Mouse (Mus musculus): ENCODE results near the gene Cfap46. TPM values are rescaled to one million over a fixed set of nuclear protein-coding genes. Genes with fewer than 3 reads are reported as not detected.

Gene Cfap46
- polyA plus RNA-seq, 1 experiment from 2014 or later = 0.61 TPM

DNA sequence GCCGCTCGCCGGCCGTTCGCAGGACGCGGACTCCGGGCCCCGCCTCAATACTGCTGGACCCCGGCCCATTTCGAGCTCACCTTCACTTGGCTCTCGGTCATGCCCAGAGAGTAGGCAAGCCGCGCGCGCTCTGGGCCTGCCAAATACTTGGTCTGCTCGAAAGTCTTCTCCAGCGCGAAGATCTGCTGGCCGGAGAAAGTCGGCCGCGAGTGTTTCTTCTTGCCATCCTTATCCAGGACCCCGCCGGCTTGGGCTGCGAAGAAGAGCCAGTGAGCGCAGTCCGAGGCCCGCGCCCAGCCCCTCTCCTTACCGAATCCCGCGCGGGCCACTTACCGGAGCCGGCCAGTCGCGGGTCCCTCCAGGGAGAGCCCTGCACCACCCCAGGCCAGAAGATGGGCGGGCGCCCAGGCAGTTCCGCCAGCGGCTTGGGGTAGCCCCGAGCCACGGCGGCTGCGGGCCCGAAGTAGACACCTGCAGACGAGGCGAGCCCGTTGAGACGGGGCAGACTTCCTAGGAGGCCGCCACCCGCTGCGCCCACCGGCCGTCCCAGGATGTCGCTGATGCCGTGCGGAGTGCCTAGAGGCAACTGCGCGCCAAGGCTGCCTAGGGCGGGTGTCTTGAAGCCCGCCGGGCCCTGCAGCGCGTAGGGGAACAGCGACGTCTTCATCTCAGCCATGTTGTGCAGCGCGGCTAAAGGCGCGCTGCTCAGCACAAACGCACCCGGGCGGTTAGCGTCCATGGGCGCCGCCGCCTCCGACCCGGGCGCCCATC, 101.6 kb downstream of the Cfap46 start:
- Histone ChIP-seq H3K4me2 (replicated peaks; ENCODE audit: low read depth, low read length) (peak overlapping the region; percentile 48), H3K27me3 (ENCODE audit: control insufficient read depth, insufficient read depth, low read length) (peaks cover 44% of the 10 kb centered on the region), H3K36me3 (ENCODE audit: control insufficient read depth, insufficient read depth, low read length) (peaks cover 13% of the 10 kb centered on the region; the same call in 1 of the 2 replicates), H3K4me3 (ENCODE audit: low read depth, low read length) (peak overlapping the region; percentile 32), H3K27ac (ENCODE audit: low read length) (no peak overlapping the region), H3K9me3 (ENCODE audit: control insufficient read depth, low read depth, low read length) (no peaks in the 10 kb centered on the region), H3K9ac (replicated peaks; ENCODE audit: low read depth, low read length) (no peak overlapping the region; the same call in 1 of the 2 replicates), H3K4me1 (ENCODE audit: control insufficient read depth, insufficient read depth, low read length) (no peaks in the 10 kb centered on the region; the same call in 1 of the 2 replicates)
- under 1% methylated on average over 81 of the region's 82 CpGs for whole genome bisulfite sequencing
- 0 out of 2 replicates have a peak, but pooled peaks have one; percentile 17 for ATAC-seq (ENCODE audit: insufficient number of reproducible peaks, insufficient read depth, low FRiP score, low read depth)

DNA sequence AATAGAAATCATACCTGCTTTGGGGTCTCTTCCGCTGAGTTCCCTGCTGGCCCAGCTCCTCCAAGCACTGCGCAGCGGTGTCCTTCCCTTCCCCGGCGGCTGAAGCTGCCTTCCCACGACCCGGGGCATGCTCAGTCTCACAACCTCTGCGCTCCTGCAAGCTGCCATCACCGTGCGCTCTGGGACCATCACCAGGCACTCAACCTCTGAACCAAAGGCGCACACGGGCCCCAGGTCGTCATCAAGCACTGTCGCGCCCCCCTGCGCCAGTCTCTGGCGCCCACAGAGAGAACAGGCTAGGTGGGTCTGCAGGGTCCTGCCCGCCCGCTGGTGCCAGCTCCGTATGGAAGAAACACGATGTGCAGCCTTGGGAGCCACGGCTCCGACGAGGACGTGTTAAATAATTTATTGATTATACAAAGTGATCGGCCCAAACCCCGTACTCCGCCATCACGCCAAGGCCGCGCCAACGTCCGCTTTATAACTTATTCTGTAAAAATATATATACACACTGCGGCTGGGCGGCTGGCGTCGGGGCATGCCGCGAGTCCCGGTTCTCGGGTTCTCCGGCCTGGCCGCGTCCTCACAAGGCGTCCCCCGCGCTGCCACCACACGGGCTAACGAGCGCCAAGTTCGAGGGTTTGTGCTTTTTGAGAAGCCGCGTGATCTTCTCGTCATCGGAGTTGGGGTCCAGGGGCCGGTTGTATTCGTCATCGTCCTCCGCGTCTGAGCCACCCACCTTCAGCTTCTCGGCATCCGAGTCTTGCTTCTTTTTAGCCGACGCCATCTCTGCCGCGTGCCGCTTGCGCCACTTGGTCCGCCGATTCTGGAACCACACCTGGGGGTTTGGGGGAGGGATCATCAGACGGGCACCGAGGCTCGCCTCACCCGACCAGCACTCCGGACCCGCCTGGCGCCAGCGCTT, 102.5 kb downstream of the Cfap46 start:
- Histone ChIP-seq H3K4me2 (replicated peaks; ENCODE audit: low read depth, low read length) (peak overlapping the region; percentile 48), H3K27me3 (ENCODE audit: control insufficient read depth, insufficient read depth, low read length) (peaks cover 37% of the 10 kb centered on the region)
- 3% methylated on average over 78 of the region's 78 CpGs for WGBS

DNA sequence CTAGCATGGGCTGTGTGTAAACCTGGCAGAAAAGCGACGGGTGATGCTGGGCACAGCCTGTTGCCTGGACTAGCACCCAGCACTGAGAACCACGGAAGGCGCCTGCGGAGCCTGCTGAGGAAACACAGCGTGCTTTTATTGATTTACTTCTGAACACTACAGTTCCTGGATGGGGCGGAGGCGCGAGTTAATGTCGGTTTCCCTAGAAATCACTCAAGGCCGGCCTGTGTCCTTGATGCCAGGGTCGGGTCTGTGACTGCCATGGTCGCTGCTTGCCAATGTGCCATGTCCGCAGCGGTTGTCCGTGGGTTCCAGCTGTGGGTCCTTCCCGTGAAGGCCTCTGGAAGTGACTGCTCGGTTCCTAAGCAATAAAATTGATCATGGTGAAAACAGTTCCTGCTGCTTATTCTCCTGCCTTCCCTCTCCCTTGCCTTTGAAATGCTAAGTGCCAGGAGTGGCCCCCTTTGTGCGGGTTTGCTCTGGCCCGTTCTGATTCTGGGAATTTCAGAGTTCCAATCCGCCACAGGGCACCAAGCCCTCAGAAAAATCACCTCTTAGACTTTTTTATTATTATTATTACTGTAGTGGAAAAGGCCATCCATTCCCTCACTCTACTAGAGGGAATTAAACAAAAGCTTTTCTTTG, 104.2 kb downstream of the Cfap46 start:
- H3K27ac ChIP-seq (ENCODE audit: low read length) = no peak overlapping the region
- no peak for ATAC-seq (ENCODE audit: insufficient number of reproducible peaks, insufficient read depth, low FRiP score, low read depth)
- H3K4me3 ChIP-seq (ENCODE audit: low read depth, low read length) = no peak overlapping the region
- H3K9ac ChIP-seq (replicated peaks; ENCODE audit: low read depth, low read length) = no peak overlapping the region
- 76% methylated on average over 21 of the region's 21 CpGs for WGBS
- H3K27me3 ChIP-seq (ENCODE audit: control insufficient read depth, insufficient read depth, low read length) = peaks cover 29% of the 10 kb centered on the region
- no peaks in the 10 kb centered on the region for H3K9me3 ChIP-seq (ENCODE audit: control insufficient read depth, low read depth, low read length)
- H3K4me2 ChIP-seq (replicated peaks; ENCODE audit: low read depth, low read length) = no peak overlapping the region
- peaks cover 17% of the 10 kb centered on the region; the same call in 1 of the 2 replicates for H3K36me3 ChIP-seq (ENCODE audit: control insufficient read depth, insufficient read depth, low read length)
- H3K4me1 ChIP-seq (ENCODE audit: control insufficient read depth, insufficient read depth, low read length) = no peaks in the 10 kb centered on the region; the same call in 1 of the 2 replicates

More for the DNA sequence above, 102.5 kb downstream of the Cfap46 start:
- peak overlapping the region; percentile 32 for H3K4me3 ChIP-seq (ENCODE audit: low read depth, low read length)
- no peak for ATAC-seq (ENCODE audit: insufficient number of reproducible peaks, insufficient read depth, low FRiP score, low read depth)
- H3K27ac ChIP-seq (ENCODE audit: low read length) = no peak overlapping the region
- H3K4me1 ChIP-seq (ENCODE audit: control insufficient read depth, insufficient read depth, low read length) = no peaks in the 10 kb centered on the region; the same call in 1 of the 2 replicates
- no peak overlapping the region for H3K9ac ChIP-seq (replicated peaks; ENCODE audit: low read depth, low read length)
- H3K36me3 ChIP-seq (ENCODE audit: control insufficient read depth, insufficient read depth, low read length) = peaks cover 13% of the 10 kb centered on the region; the same call in 1 of the 2 replicates
- no peaks in the 10 kb centered on the region for H3K9me3 ChIP-seq (ENCODE audit: control insufficient read depth, low read depth, low read length)

DNA sequence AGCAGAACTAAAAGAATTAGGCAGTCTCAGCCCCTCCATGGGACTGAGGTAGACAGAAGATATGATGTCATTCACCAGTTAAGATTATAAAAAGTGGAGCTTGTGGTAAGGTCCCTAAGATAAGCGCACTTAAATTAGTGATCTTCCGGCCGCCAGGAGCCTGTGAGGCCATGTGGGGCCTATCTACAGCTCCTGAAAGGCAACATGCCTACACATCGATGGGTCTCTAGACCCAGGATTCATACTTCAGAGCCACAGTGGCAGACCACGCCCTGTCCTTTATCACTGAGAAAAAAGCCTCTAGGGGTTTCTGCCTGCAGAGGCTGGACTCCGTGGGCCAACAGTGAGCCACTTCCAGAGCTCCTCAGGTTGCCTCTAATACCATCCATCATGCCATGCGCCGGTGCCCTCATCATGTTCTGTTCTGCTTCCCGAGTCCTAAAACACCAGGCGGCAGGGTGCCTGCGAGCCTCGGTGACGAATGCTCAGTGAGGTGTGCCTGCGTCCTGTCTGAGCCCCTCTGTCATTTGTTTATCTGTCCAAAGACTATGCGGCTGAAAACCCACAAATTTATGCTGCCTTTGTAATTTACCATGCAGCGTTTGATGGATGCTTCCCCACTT, 107.4 kb downstream of the Cfap46 start:
- 0 out of 2 replicates have a peak, but pooled peaks cover 2% of the 10 kb centered on the region for H3K4me1 ChIP-seq (ENCODE audit: control insufficient read depth, insufficient read depth, low read length)
- WGBS = 63% methylated on average over 16 of the region's 16 CpGs
- H3K9me3 ChIP-seq (ENCODE audit: control insufficient read depth, low read depth, low read length) = no peaks in the 10 kb centered on the region
- no peak for ATAC-seq (ENCODE audit: insufficient number of reproducible peaks, insufficient read depth, low FRiP score, low read depth)
- no peak overlapping the region for H3K27ac ChIP-seq (ENCODE audit: low read length)
- no peak overlapping the region for H3K4me3 ChIP-seq (ENCODE audit: low read depth, low read length)
- H3K36me3 ChIP-seq (ENCODE audit: control insufficient read depth, insufficient read depth, low read length) = peaks cover 17% of the 10 kb centered on the region; the same call in 1 of the 2 replicates
- H3K27me3 ChIP-seq (ENCODE audit: control insufficient read depth, insufficient read depth, low read length) = peaks cover 10% of the 10 kb centered on the region
- H3K9ac ChIP-seq (replicated peaks; ENCODE audit: low read depth, low read length) = no peak overlapping the region
- H3K4me2 ChIP-seq (replicated peaks; ENCODE audit: low read depth, low read length) = no peak overlapping the region

DNA sequence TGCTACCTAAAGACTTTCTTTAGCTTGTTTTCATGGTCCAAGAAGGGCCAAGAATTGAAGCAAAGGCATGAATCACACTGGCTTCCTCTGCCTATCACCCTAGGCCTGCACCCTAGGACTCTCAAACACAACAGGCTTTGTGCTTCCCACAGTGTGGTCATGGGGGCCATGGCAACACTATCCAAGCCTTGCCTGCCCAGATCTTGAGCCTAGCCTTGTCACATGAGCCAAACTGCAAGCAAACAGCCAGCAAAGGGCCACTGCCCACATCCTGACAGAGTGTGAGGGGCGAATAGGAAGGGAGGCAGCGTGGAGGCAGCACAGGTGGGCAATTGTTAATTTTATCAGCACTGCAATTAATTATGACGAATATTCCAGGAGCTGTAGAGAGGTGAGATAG, 111.0 kb downstream of the Cfap46 start:
- H3K9ac ChIP-seq (replicated peaks; ENCODE audit: low read depth, low read length) = no peak overlapping the region
- H3K9me3 ChIP-seq (ENCODE audit: control insufficient read depth, low read depth, low read length) = no peaks in the 10 kb centered on the region
- H3K4me2 ChIP-seq (replicated peaks; ENCODE audit: low read depth, low read length) = no peak overlapping the region
- no peak overlapping the region for H3K4me3 ChIP-seq (ENCODE audit: low read depth, low read length)
- ATAC-seq (ENCODE audit: insufficient number of reproducible peaks, insufficient read depth, low FRiP score, low read depth) = peak; percentile 80
- peaks cover 11% of the 10 kb centered on the region for H3K36me3 ChIP-seq (ENCODE audit: control insufficient read depth, insufficient read depth, low read length)
- 59% methylated on average over 3 of the region's 3 CpGs for WGBS
- peak overlapping the region; percentile 33; the same call in 1 of the 2 replicates for H3K27ac ChIP-seq (ENCODE audit: low read length)
- 0 out of 2 replicates have a peak, but pooled peaks cover 2% of the 10 kb centered on the region for H3K4me1 ChIP-seq (ENCODE audit: control insufficient read depth, insufficient read depth, low read length)
- H3K27me3 ChIP-seq (ENCODE audit: control insufficient read depth, insufficient read depth, low read length) = no peaks in the 10 kb centered on the region

DNA sequence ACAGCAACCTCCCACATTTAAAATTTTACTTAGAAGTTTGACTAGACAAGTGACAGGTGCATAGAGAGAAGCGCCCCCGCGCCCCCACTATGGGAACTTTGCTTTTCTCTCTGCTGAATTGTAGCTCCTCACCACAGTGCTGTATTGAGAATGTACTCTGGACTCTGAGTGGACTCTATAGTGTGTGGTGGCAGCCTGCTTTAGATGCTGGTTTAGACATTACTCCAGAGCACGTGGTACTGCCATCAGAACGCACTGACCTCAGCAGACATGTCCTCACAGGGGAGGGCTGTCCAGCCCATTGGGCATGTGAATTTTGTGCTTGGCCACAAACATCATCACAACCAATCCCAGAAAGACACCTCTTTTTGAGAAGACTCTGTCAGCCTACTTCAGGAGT, 112.8 kb downstream of the Cfap46 start:
- H3K27me3 ChIP-seq (ENCODE audit: control insufficient read depth, insufficient read depth, low read length) = no peaks in the 10 kb centered on the region
- H3K9ac ChIP-seq (replicated peaks; ENCODE audit: low read depth, low read length) = no peak overlapping the region
- H3K36me3 ChIP-seq (ENCODE audit: control insufficient read depth, insufficient read depth, low read length) = peaks cover 9% of the 10 kb centered on the region
- 0 out of 2 replicates have a peak, but pooled peaks cover 2% of the 10 kb centered on the region for H3K4me1 ChIP-seq (ENCODE audit: control insufficient read depth, insufficient read depth, low read length)
- no peak overlapping the region for H3K4me2 ChIP-seq (replicated peaks; ENCODE audit: low read depth, low read length)
- H3K27ac ChIP-seq (ENCODE audit: low read length) = no peak overlapping the region
- H3K9me3 ChIP-seq (ENCODE audit: control insufficient read depth, low read depth, low read length) = no peaks in the 10 kb centered on the region
- ATAC-seq (ENCODE audit: insufficient number of reproducible peaks, insufficient read depth, low FRiP score, low read depth) = no peak
- 93% methylated on average over 5 of the region's 5 CpGs for WGBS
- no peak overlapping the region for H3K4me3 ChIP-seq (ENCODE audit: low read depth, low read length)

DNA sequence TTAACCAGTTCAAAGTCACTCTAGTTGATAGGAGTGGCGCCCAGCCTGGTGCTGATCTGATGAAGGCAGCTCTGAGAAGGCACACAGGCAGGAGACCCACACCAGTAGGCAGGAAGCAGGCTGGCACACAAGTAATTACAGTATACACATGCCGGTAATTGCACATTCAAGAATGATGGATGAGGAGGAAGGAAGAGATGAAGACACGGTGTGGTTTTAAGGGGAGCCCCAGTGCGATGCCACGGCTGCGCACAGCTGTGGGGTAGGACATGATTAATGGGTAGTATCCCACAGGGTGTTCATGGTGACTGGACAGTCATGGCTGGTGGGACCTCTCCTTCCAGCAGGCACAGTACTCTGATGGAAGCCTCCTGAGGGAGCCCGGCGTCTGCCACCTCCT, 117.1 kb downstream of the Cfap46 start:
- Histone ChIP-seq H3K9ac (replicated peaks; ENCODE audit: low read depth, low read length) (no peak overlapping the region), H3K4me2 (replicated peaks; ENCODE audit: low read depth, low read length) (no peak overlapping the region), H3K9me3 (ENCODE audit: control insufficient read depth, low read depth, low read length) (no peaks in the 10 kb centered on the region), H3K27ac (ENCODE audit: low read length) (no peak overlapping the region), H3K36me3 (ENCODE audit: control insufficient read depth, insufficient read depth, low read length) (peaks cover 8% of the 10 kb centered on the region; the same call in 1 of the 2 replicates), H3K27me3 (ENCODE audit: control insufficient read depth, insufficient read depth, low read length) (no peaks in the 10 kb centered on the region), H3K4me3 (ENCODE audit: low read depth, low read length) (no peak overlapping the region), H3K4me1 (ENCODE audit: control insufficient read depth, insufficient read depth, low read length) (no peaks in the 10 kb centered on the region)
- whole genome bisulfite sequencing = 51% methylated on average over 8 of the region's 8 CpGs
- ATAC-seq (ENCODE audit: insufficient number of reproducible peaks, insufficient read depth, low FRiP score, low read depth) = 0 out of 2 replicates have a peak, but pooled peaks have one; percentile 42

Measured in stomach, embryonic 14.5 days (tissue).